Mouse (Mus musculus): ENCODE data around the gene Rgs14. TPM values are rescaled to one million over a fixed set of nuclear protein-coding genes. Genes with fewer than 3 reads are reported as not detected.

Gene Rgs14
- polyA plus RNA-seq, 2 experiments = 1.6 to 1.7 TPM

GRCm38 (mm10) chr13:55329109-55329682 is 40.3 kb upstream of the Rgs14 start:
- peak overlapping the region; percentile 98 for H3K4me2 ChIP-seq (ENCODE audit: low read depth)
- peak overlapping the region; percentile 91 for H3K9ac ChIP-seq (replicated peaks)
- no peak for DNase-seq (ENCODE audit: low read depth in 3 of 3, low spot score in 3 of 3)
- 2% methylated on average over 29 of the region's 29 CpGs for WGBS (ENCODE audit: insufficient replicate concordance)
- peak; percentile 35 for ATAC-seq (ENCODE audit: insufficient read depth)
- peaks cover 33% of the 10 kb centered on the region for H3K36me3 ChIP-seq (replicated peaks; ENCODE audit: control insufficient read depth, insufficient read depth, low read depth)
- TF ChIP-seq EP300 (IDR thresholded peaks at IDR 0.05; ENCODE audit: low read depth) (no peak), CTCF (IDR thresholded peaks at IDR 0.05; ENCODE audit: low read depth) (no peak)
- H3K9me3 ChIP-seq (ENCODE audit: control insufficient read depth, low read length) = no peaks in the 10 kb centered on the region
- peak overlapping the region; percentile 78 to 97 for H3K4me3 ChIP-seq (ENCODE audit: insufficient read depth in 1 of 2, low read depth in 2 of 2, low read length in 2 of 2)
- H3K27me3 ChIP-seq (ENCODE audit: control insufficient read depth, insufficient read depth, low read length) = no peaks in the 10 kb centered on the region
- peak overlapping the region; percentile 76 for H3K27ac ChIP-seq
- peaks cover 9 to 20% of the 10 kb centered on the region in 2 experiments for H3K4me1 ChIP-seq (replicated peaks; ENCODE audit: control insufficient read depth in 2 of 2, insufficient read depth in 2 of 2, low read length in 1 of 2)

DNA sequence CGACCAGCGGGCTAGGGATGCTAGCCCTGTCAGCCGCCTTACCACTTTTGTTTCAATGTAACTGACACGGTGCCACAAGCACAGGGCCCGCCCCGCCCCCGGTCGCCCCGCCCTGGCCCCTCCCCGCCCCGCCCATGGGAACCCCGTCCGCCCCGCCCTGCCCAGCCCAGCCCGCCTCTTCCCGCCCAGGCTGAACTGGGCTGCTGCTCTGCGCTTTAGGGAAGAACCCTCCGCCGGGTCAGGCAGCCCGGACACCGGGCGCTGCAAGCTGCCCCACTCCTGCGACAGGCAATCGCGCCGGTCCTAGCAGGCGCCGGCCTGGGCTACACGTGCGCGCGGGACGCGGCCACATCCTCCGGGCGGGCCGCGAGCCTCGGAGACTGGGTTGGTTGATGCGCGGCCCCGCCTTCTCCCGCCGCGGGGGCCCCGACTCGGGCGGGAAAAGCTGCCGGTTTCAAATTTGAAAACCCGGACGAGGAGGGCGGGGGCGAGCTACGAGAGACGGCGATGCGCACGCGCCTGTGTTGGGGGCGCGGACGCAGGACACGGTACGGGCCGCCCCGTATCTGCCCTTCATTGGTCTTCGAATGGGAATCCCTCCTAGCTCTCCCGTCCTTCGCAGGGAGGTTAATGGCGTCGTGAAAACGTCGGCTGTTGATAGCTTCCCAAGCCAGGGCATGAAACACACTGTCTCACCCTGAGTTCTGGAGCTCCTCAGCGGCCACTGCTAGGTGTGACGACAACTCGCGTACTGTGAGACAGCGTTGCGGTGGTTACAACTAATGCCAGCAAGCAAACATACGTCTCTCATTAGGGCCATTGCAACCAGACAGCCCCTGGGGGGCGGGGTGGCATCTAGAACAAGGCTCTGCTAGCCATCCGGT is 39.6 kb upstream of the Rgs14 start, which contains the start of gene Mxd3:
Gene Mxd3, minus strand, starts transcription at position 141 of the 884 bp plus-strand sequence.
- H3K4me2 ChIP-seq (ENCODE audit: low read depth) = peak within 1 kb of the TSS; percentile 98
- ATAC-seq (ENCODE audit: insufficient read depth) = peak; percentile 89
- TF ChIP-seq CTCF (IDR thresholded peaks at IDR 0.05; ENCODE audit: low read depth) (no peak; the same call in 1 of the 2 replicates), EP300 (IDR thresholded peaks at IDR 0.05; ENCODE audit: low read depth) (no peak)

DNA sequence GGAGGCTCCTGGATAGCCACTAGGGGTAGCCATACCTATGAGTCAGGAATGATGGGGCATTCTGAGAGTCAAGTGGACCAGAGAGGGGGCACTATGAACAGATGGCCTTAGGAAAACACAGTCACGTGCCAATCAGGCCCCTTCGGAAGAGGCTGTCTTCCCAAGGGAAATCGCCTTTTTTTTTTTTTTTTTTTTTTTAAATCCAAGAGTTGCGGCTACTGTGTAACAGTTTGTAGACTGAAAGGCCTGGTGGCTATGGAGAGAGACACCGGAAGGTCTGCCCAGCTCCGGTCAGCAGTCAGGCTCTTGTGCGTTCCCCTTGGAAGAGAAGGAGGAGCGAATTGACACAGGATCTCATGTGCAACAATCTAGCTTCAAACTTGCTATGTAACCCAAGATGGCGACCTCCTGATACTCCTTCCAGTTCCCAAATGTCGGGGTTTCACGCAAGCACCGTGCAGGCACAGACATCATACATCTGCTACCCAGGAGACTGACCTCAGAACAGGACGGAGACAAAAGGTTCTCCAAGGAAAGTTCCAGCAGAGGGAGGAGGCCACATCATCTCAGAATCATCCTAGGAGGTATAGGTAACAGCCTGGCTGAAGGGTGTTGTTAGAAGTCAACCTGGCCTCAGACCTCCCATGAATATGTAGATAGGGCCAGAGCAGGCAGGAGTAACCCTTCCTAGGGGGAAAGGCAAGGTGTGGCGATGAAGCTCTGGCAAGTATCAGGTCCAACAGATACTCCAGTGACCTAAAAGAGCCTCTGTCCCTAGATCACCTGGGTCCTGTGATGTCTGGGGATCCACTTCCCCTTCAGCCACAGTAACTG is 38.7 kb upstream of the Rgs14 start:
- peak overlapping the region; percentile 85 for H3K9ac ChIP-seq (replicated peaks)
- peak overlapping the region; percentile 68 to 97 for H3K4me3 ChIP-seq (ENCODE audit: insufficient read depth in 1 of 2, low read depth in 2 of 2, low read length in 2 of 2)
- TF ChIP-seq EP300 (IDR thresholded peaks at IDR 0.05; ENCODE audit: low read depth) (no peak), CTCF (IDR thresholded peaks at IDR 0.05; ENCODE audit: low read depth) (peak; percentile 73; the same call in 1 of the 2 replicates)
- ATAC-seq (ENCODE audit: insufficient read depth) (no peak), DNase-seq (ENCODE audit: low read depth in 3 of 3, low spot score in 3 of 3) (no peak)
- peak overlapping the region; percentile 91 for H3K27ac ChIP-seq
- peaks cover 19% of the 10 kb centered on the region for H3K36me3 ChIP-seq (replicated peaks; ENCODE audit: control insufficient read depth, insufficient read depth, low read depth)
- H3K27me3 ChIP-seq (ENCODE audit: control insufficient read depth, insufficient read depth, low read length) = no peaks in the 10 kb centered on the region
- WGBS (ENCODE audit: insufficient replicate concordance) = 55% methylated on average over 14 of the region's 14 CpGs
- H3K4me1 ChIP-seq (replicated peaks; ENCODE audit: control insufficient read depth in 2 of 2, insufficient read depth in 2 of 2, low read length in 1 of 2) = peaks cover 9 to 20% of the 10 kb centered on the region in 2 experiments
- H3K9me3 ChIP-seq (ENCODE audit: control insufficient read depth, low read length) = no peaks in the 10 kb centered on the region
- peak overlapping the region; percentile 98 for H3K4me2 ChIP-seq (ENCODE audit: low read depth)

More for the DNA sequence above, 39.6 kb upstream of the Rgs14 start, which contains the start of gene Mxd3:
- peak; percentile 83 to 86 (median 84) for DNase-seq (ENCODE audit: low read depth in 3 of 3, low spot score in 3 of 3)
- Histone ChIP-seq H3K27ac (peak within 1 kb of the TSS; percentile 91), H3K36me3 (replicated peaks; ENCODE audit: control insufficient read depth, insufficient read depth, low read depth) (peaks cover 28% of the 10 kb centered on the region), H3K9ac (replicated peaks) (peak within 1 kb of the TSS; percentile 91), H3K4me3 (ENCODE audit: insufficient read depth in 1 of 2, low read depth in 2 of 2, low read length in 2 of 2) (peak within 1 kb of the TSS; percentile 78 to 97), H3K4me1 (replicated peaks; ENCODE audit: control insufficient read depth in 2 of 2, insufficient read depth in 2 of 2, low read length in 1 of 2) (peaks cover 9 to 20% of the 10 kb centered on the region in 2 experiments), H3K9me3 (ENCODE audit: control insufficient read depth, low read length) (no peaks in the 10 kb centered on the region), H3K27me3 (ENCODE audit: control insufficient read depth, insufficient read depth, low read length) (no peaks in the 10 kb centered on the region)
- under 1% methylated on average over 81 of the region's 82 CpGs for WGBS (ENCODE audit: insufficient replicate concordance)

- H3K36me3 ChIP-seq (replicated peaks; ENCODE audit: control insufficient read depth, insufficient read depth, low read depth) = peaks cover 6% of the 10 kb centered on the region
- TF ChIP-seq CTCF (IDR thresholded peaks at IDR 0.05; ENCODE audit: low read depth) = no peak
- TF ChIP-seq EP300 (IDR thresholded peaks at IDR 0.05; ENCODE audit: low read depth) = no peak
- 67% methylated on average over 3 of the region's 3 CpGs for WGBS (ENCODE audit: insufficient replicate concordance)
These were observed 37.2 kb upstream of the Rgs14 start for GRCm38 (mm10) chr13:55332331-55332730.

More at GRCm38 (mm10) chr13:55332331-55332730, 37.2 kb upstream of the Rgs14 start:
- H3K27ac ChIP-seq = no peak overlapping the region
- ATAC-seq (ENCODE audit: insufficient read depth) (no peak), DNase-seq (ENCODE audit: low read depth in 3 of 3, low spot score in 3 of 3) (no peak)
- no peak overlapping the region for H3K9ac ChIP-seq (replicated peaks)
- no peak overlapping the region for H3K4me3 ChIP-seq (ENCODE audit: insufficient read depth in 1 of 2, low read depth in 2 of 2, low read length in 2 of 2)
- peaks cover 9 to 17% of the 10 kb centered on the region in 2 experiments for H3K4me1 ChIP-seq (replicated peaks; ENCODE audit: control insufficient read depth in 2 of 2, insufficient read depth in 2 of 2, low read length in 1 of 2)
- H3K4me2 ChIP-seq (ENCODE audit: low read depth) = no peak overlapping the region
- no peaks in the 10 kb centered on the region for H3K9me3 ChIP-seq (ENCODE audit: control insufficient read depth, low read length)
- no peaks in the 10 kb centered on the region for H3K27me3 ChIP-seq (ENCODE audit: control insufficient read depth, insufficient read depth, low read length)

Data from liver, embryonic 14.5 days (tissue).